ENCODE assay signal across 9 mouse cellular contexts in genomic region chr5:113855696-113856095, GRCm38 (mm10). TPM values are rescaled to one million over a fixed set of nuclear protein-coding genes. Genes with fewer than 3 reads are reported as not detected.
DNase-seq lines count a peak whose midpoint lies in the region; ATAC-seq and TF ChIP-seq lines count a peak whose summit lies in the region.
"Had no signal": no experiment of that assay in that cellular context is flagged by ENCODE, and none has a peak within 500 bp of the region (broad histone marks: within the 10 kb centered on the region; RNA-seq: fewer than 3 reads in every experiment).

No protein-coding gene starts in this region.

- intact Hi-C loops in left cerebral cortex, postnatal 25 days (cut with DNase I): loop anchor here (5.0 kb wide), 1 partner anchor 52 kb away; the partner anchor contains the start of gene Coro1c

- WGBS in forebrain, embryonic 15.5 days: 2% methylated on average over 3 of the region's 3 CpGs
- 70% methylated on average over 3 of the region's 3 CpGs for WGBS in intestine, postnatal 0 days
- WGBS in midbrain, postnatal 0 days: 27% methylated on average over 3 of the region's 3 CpGs

- DNase-seq in kidney, adult 18-20 months: peak; percentile 61
- DNase-seq in kidney, postnatal 4 days: no peak
- peak; percentile 61 for DNase-seq in midbrain, postnatal 0 days (ENCODE audit: low spot score)
- DNase-seq in urinary bladder, postnatal 36 days (ENCODE audit: low spot score in 2 of 2): no peak
- no peak for DNase-seq in left cerebral cortex, postnatal 25 days (ENCODE audit: low spot score in 2 of 2)
- no peak for DNase-seq in gastrocnemius, postnatal 10 days

- H3K36me3 ChIP-seq in forebrain, embryonic 15.5 days: peaks cover 11% of the 10 kb centered on the region; the same call in 1 of the 2 replicates
- H3K36me3 ChIP-seq in intestine, postnatal 0 days (ENCODE audit: control insufficient read depth, insufficient read depth): peaks cover 25% of the 10 kb centered on the region
- H3K36me3 ChIP-seq in midbrain, postnatal 0 days (ENCODE audit: insufficient read depth, low read length): peaks cover 14% of the 10 kb centered on the region

- peaks cover 57% of the 10 kb centered on the region for H3K4me1 ChIP-seq in forebrain, embryonic 15.5 days
- no peaks in the 10 kb centered on the region for H3K4me1 ChIP-seq in intestine, postnatal 0 days (replicated peaks; ENCODE audit: control insufficient read depth, insufficient read depth, low read length)
- H3K4me1 ChIP-seq in midbrain, postnatal 0 days (ENCODE audit: insufficient read depth, low read length): no peaks in the 10 kb centered on the region

- H3K4me2 ChIP-seq in forebrain, embryonic 15.5 days (replicated peaks): no peak overlapping the region
- no peak overlapping the region for H3K4me2 ChIP-seq in intestine, postnatal 0 days (replicated peaks; ENCODE audit: low read depth)
- no peak overlapping the region for H3K4me2 ChIP-seq in midbrain, postnatal 0 days (ENCODE audit: low read depth, low read length, poor library complexity, severe bottlenecking)

- no peaks in the 10 kb centered on the region for H3K27me3 ChIP-seq in forebrain, embryonic 15.5 days
- no peaks in the 10 kb centered on the region for H3K27me3 ChIP-seq in intestine, postnatal 0 days (replicated peaks; ENCODE audit: control insufficient read depth, insufficient read depth, low read length)
- H3K27me3 ChIP-seq in midbrain, postnatal 0 days (ENCODE audit: insufficient read depth, low read length): no peaks in the 10 kb centered on the region

- H3K9me3 ChIP-seq in forebrain, embryonic 15.5 days: no peaks in the 10 kb centered on the region
- H3K9me3 ChIP-seq in intestine, postnatal 0 days (ENCODE audit: control insufficient read depth): no peaks in the 10 kb centered on the region
- H3K9me3 ChIP-seq in midbrain, postnatal 0 days (ENCODE audit: low read length): no peaks in the 10 kb centered on the region

- H3K27ac ChIP-seq in forebrain, embryonic 15.5 days (replicated peaks): peak overlapping the region; percentile 80
- no peak overlapping the region for H3K27ac ChIP-seq in intestine, postnatal 0 days (ENCODE audit: low read depth, low read length)
- peak overlapping the region; percentile 7; the same call in 1 of the 2 replicates for H3K27ac ChIP-seq in midbrain, postnatal 0 days (ENCODE audit: low read depth, low read length)

- peak; percentile 75 for ATAC-seq in forebrain, embryonic 15.5 days (replicated peaks)
- no peak for ATAC-seq in intestine, postnatal 0 days
- no peak for ATAC-seq in midbrain, postnatal 0 days (ENCODE audit: low FRiP score)

- H3K9ac ChIP-seq in forebrain, embryonic 15.5 days (replicated peaks): no peak overlapping the region
- no peak overlapping the region for H3K9ac ChIP-seq in intestine, postnatal 0 days (ENCODE audit: low read depth, low read length)
- H3K9ac ChIP-seq in midbrain, postnatal 0 days (replicated peaks; ENCODE audit: low read length, poor library complexity, severe bottlenecking): no peak overlapping the region

- H3K4me3 ChIP-seq in forebrain, embryonic 15.5 days: no peak overlapping the region
- H3K4me3 ChIP-seq in intestine, postnatal 0 days (ENCODE audit: low read depth, low read length): no peak overlapping the region
- no peak overlapping the region for H3K4me3 ChIP-seq in midbrain, postnatal 0 days (ENCODE audit: low read depth, low read length)
- H3K4me3 ChIP-seq: erythroblast, embryonic 14.5 days had no signal

- 0 out of 2 replicates have a peak, but pooled peaks have one; percentile 1 for TF ChIP-seq CTCF in intestine, postnatal 0 days (IDR thresholded peaks at IDR 0.05; ENCODE audit: low read depth)
- no peak for TF ChIP-seq CTCF in midbrain, postnatal 0 days (IDR thresholded peaks at IDR 0.05)

RNA-seq across cellular contexts. Expression of gene Selplg, which starts 23.3 kb away (rescaled TPM):
- polyA plus RNA-seq in forebrain, embryonic 15.5 days (2015; fragmentation: Nextera tagmentation; extraction: Ambion mirVana): 1.8 TPM in 2 replicates
- polyA plus RNA-seq in intestine, postnatal 0 days (2015; fragmentation: Nextera tagmentation; extraction: Ambion mirVana): 2.9 and 3.2 TPM in 2 replicates
- total RNA-seq in midbrain, postnatal 0 days (2014; rRNA removed): 0.52 and 3.1 TPM in 2 replicates
- polyA plus RNA-seq in midbrain, postnatal 0 days (2015; fragmentation: Nextera tagmentation; extraction: Ambion mirVana): 1.9 and 2.3 TPM in 2 replicates
- 10 to 100 TPM; 30.2 to 32.9 TPM for total RNA-seq in left cerebral cortex, postnatal 25 days (2021)
- total RNA-seq in gastrocnemius, postnatal 10 days (2021): 1 to 10 TPM; 1.8 to 3.3 TPM

RNA-seq across cellular contexts. Expression of gene Coro1c, which starts 52.9 kb away (rescaled TPM):
- polyA plus RNA-seq in forebrain, embryonic 15.5 days (2015; fragmentation: Nextera tagmentation; extraction: Ambion mirVana): 221 and 224 TPM in 2 replicates
- polyA plus RNA-seq in intestine, postnatal 0 days (2015; fragmentation: Nextera tagmentation; extraction: Ambion mirVana): 116 and 127 TPM in 2 replicates
- total RNA-seq in midbrain, postnatal 0 days (2014; rRNA removed): 157 and 311 TPM in 2 replicates
- 165 and 171 TPM in 2 replicates for polyA plus RNA-seq in midbrain, postnatal 0 days (2015; fragmentation: Nextera tagmentation; extraction: Ambion mirVana)
- total RNA-seq in left cerebral cortex, postnatal 25 days (2021): 10 to 100 TPM; 76.1 to 77.5 TPM
- total RNA-seq in gastrocnemius, postnatal 10 days (2021): 10 to 100 TPM; 39.1 to 48.9 TPM

RNA-seq across cellular contexts. Expression of gene Tmem119, which starts 55.4 kb away (rescaled TPM):
- polyA plus RNA-seq in forebrain, embryonic 15.5 days (2015; fragmentation: Nextera tagmentation; extraction: Ambion mirVana): 4.9 and 5.1 TPM in 2 replicates
- 21.1 and 23.0 TPM in 2 replicates for polyA plus RNA-seq in intestine, postnatal 0 days (2015; fragmentation: Nextera tagmentation; extraction: Ambion mirVana)
- total RNA-seq in midbrain, postnatal 0 days (2014; rRNA removed): 9.5 and 10.1 TPM in 2 replicates
- 5.9 and 6.3 TPM in 2 replicates for polyA plus RNA-seq in midbrain, postnatal 0 days (2015; fragmentation: Nextera tagmentation; extraction: Ambion mirVana)
- total RNA-seq in left cerebral cortex, postnatal 25 days (2021): 10 to 100 TPM; 23.3 to 25.6 TPM
- 10 to 100 TPM; 13.0 to 23.1 TPM for total RNA-seq in gastrocnemius, postnatal 10 days (2021)

Comparison
In these comparisons a context has a peak if more than half of its experiments do, and no peak if none do; other contexts are left out.
1. DNase-seq: peak in kidney, adult 18-20 months (single experiment) and midbrain, postnatal 0 days (single experiment); none in kidney, postnatal 4 days (0 of 2), urinary bladder, postnatal 36 days (0 of 2), left cerebral cortex, postnatal 25 days (0 of 2) and gastrocnemius, postnatal 10 days (single experiment).